Mouse (Mus musculus): ENCODE measurements at regions not wholly inside any gene's neighbourhood (a gene's known extent, or its start where the extent isn't known, plus 50 kb on each side); places are given as distances from the start of the nearest gene placed in this dataset.
"Not testable (repeated sequence)": the region's sequence is repeated elsewhere in the genome, so short reads cannot be mapped to it uniquely, and the experiment has no call there.

- no peak for DNase-seq (ENCODE audit: low spot score)
Observed at GRCm38 (mm10) chr7:116596914-116597313, 92.7 kb downstream of the Nucb2 start.

- DNase-seq (ENCODE audit: low spot score), result no peak
Observed at GRCm38 (mm10) chr7:116600340-116600739, 96.2 kb downstream of the Nucb2 start.

GRCm38 (mm10) chr7:116603167-116603839 is 99.1 kb downstream of the Nucb2 start:
- DNase-seq (ENCODE audit: low spot score), result no peak

- DNase-seq (ENCODE audit: low spot score), result no peak
Observed at GRCm38 (mm10) chr7:116603840-116604194, 99.6 kb downstream of the Nucb2 start.

GRCm38 (mm10) chr7:116606255-116606654 is 102.1 kb downstream of the Nucb2 start:
- DNase-seq (ENCODE audit: low spot score), result no peak

- no peak for DNase-seq (ENCODE audit: low spot score)
Observed at GRCm38 (mm10) chr7:116606751-116607483, 102.7 kb downstream of the Nucb2 start.

- DNase-seq (ENCODE audit: low spot score), result no peak
Observed at GRCm38 (mm10) chr7:116607628-116608225, 103.6 kb downstream of the Nucb2 start.

- DNase-seq (ENCODE audit: low spot score), result peak; percentile 6
Observed at GRCm38 (mm10) chr7:116608350-116609085, 104.3 kb downstream of the Nucb2 start.

GRCm38 (mm10) chr7:116609406-116609805 is 105.2 kb downstream of the Nucb2 start:
- peak; percentile 53 for DNase-seq (ENCODE audit: low spot score)

GRCm38 (mm10) chr7:116609906-116610305 is 105.7 kb downstream of the Nucb2 start:
- DNase-seq (ENCODE audit: low spot score), result peak; percentile 43

GRCm38 (mm10) chr7:116615984-116616383 is 111.8 kb downstream of the Nucb2 start:
- DNase-seq (ENCODE audit: low spot score), result peak; percentile 6

- no peak for DNase-seq (ENCODE audit: low spot score)
Observed at GRCm38 (mm10) chr7:116619636-116620035, 115.5 kb downstream of the Nucb2 start.

GRCm38 (mm10) chr7:116620381-116620780 is 116.2 kb downstream of the Nucb2 start:
- DNase-seq (ENCODE audit: low spot score), result no peak

- no peak for DNase-seq (ENCODE audit: low spot score)
Observed at GRCm38 (mm10) chr7:116633210-116633609, 129.0 kb downstream of the Nucb2 start.

GRCm38 (mm10) chr7:116644902-116645650 is 140.9 kb downstream of the Nucb2 start:
- no peak for DNase-seq (ENCODE audit: low spot score)

- DNase-seq (ENCODE audit: low spot score), result no peak
Observed at GRCm38 (mm10) chr7:116654466-116654865, 150.3 kb downstream of the Nucb2 start.

GRCm38 (mm10) chr7:116657040-116657439 is 152.9 kb downstream of the Nucb2 start:
- not testable (repeated sequence) for DNase-seq (ENCODE audit: low spot score)

- no peak for DNase-seq (ENCODE audit: low spot score)
Observed at GRCm38 (mm10) chr7:116665581-116665980, 161.4 kb downstream of the Nucb2 start.

- DNase-seq (ENCODE audit: low spot score), result no peak
Observed at GRCm38 (mm10) chr7:116674199-116675019, 170.2 kb downstream of the Nucb2 start.

GRCm38 (mm10) chr7:116676696-116677095 is 172.5 kb downstream of the Nucb2 start:
- no peak for DNase-seq (ENCODE audit: low spot score)

- DNase-seq (ENCODE audit: low spot score), result no peak
Observed at GRCm38 (mm10) chr7:116679195-116679594, 175.0 kb downstream of the Nucb2 start.

All from ovary, adult 18-20 months (tissue).